Mouse (Mus musculus) cerebral cortex, adult 2 months (tissue): ENCODE measurements around the gene Naaa.

Experiments
- WGBS: fragments of 180-500 bp; shearing (Covaris S2); methylation state at CpG from one replicate; pipeline ENCODE4 v1.1.7; 2018; 5-methylcytosine and 5-hydroxymethylcytosine counted together

Naaa gene

DNA sequence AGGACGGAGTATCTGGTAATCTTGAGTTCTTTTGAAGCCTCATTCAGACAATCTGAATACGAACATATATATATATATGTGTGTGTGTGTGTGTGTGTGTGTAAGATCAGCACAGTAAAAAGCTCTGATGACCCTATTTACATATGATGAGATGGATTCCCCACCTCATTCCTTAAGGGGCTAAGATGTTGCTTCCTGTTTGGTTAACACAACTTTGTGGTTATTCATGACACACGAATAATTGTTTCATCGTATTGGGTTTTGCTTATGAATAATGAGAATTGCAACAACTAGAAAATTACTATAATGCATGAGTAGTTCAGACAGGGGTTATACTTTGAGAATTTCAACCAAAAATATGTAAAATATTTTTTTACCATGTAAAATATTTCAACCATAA, 62.7 kb downstream of the Naaa start, which contains the start of gene U90926:
Gene U90926, minus strand, starts transcription at position 101 of the 400 bp plus-strand sequence.
- WGBS = 93% methylated on average over 4 of the region's 4 CpGs

DNA sequence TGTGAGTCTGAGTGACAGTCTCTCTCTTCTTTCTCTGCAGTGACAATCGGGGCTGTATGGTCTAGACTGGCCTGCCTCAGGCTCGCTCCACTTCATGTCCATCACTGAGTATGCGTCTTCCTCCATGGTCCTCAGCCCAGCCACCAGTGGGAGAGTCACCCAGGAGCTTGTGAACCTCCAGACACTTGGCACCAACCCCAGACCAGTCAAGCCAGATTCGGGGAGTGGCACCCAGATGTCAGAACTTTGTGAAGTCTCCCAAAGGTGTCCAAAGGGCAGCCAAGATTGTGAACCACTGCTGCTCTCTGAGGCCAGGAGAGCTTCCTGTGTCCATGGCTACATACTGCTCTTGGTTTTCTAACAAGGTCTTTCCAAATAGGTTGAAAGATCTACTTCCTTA, 65.7 kb downstream of the Naaa start:
- 90% methylated on average over 4 of the region's 4 CpGs for WGBS

DNA sequence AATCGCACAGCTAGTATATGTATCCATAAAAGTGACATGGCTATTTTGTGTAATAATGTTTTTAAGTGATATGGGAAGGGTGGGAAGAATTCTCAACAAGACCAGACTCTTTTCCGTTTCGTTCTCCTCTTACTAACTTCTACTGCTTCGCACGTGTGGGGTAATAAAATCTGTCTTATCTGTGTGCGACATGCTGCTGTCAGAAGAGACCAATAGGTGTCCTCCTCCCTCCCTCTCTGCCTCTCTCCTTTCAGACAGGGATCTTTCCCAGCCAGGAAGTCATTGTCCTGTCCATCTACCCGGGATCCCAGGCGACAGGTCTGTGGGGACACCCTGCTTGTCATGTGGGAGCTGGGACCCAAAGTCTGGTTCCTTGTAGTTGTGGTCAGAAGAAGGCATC, 67.8 kb downstream of the Naaa start:
- WGBS = 83% methylated on average over 8 of the region's 8 CpGs
